Mouse (Mus musculus) stomach, embryonic 15.5 days (tissue): ENCODE measurements around the gene Ssx2ip. TPM values are rescaled to one million over a fixed set of nuclear protein-coding genes. Genes with fewer than 3 reads are reported as not detected.

ENCODE experiments used
- ATAC-seq: fragments of 200-750 bp; cut with Nextera tagmentation; 2 replicates; pipeline ENCODE4 v1.8.0; 2017; ENCODE audit warnings: low read depth, moderate number of reproducible peaks, moderate TSS enrichment; ENCODE audit not compliant: insufficient read depth, low FRiP score
- H3K27ac ChIP-seq: fragments of 300-500 bp; sonication (generic); 2 replicates; pipeline ENCODE4 v1.5.1; 2015; ENCODE audit warnings: mild to moderate bottlenecking, inconsistent platforms
- H3K27me3 ChIP-seq: fragments of 300-500 bp; sonication (generic); replicated peaks from 2 replicates; pipeline ENCODE4 v1.6.1; 2015; ENCODE audit warnings: inconsistent platforms
- H3K36me3 ChIP-seq: fragments of 300-500 bp; sonication (generic); 2 replicates; pipeline ENCODE4 v1.6.1; 2015; ENCODE audit warnings: inconsistent platforms
- H3K4me1 ChIP-seq: fragments of 300-500 bp; sonication (generic); 2 replicates; pipeline ENCODE4 v1.6.1; 2015; ENCODE audit warnings: inconsistent platforms
- H3K4me2 ChIP-seq: fragments of 300-500 bp; sonication (generic); 2 replicates; pipeline ENCODE4 v1.6.1; 2015; ENCODE audit warnings: mild to moderate bottlenecking, inconsistent platforms
- H3K4me3 ChIP-seq: fragments of 300-500 bp; sonication (generic); replicated peaks from 2 replicates; pipeline ENCODE4 v1.5.1; 2015; ENCODE audit warnings: inconsistent platforms
- H3K9ac ChIP-seq: fragments of 300-500 bp; sonication (generic); 2 replicates; pipeline ENCODE4 v1.6.1; 2015; ENCODE audit warnings: inconsistent platforms
- H3K9me3 ChIP-seq: fragments of 300-500 bp; sonication (generic); 2 replicates; pipeline ENCODE4 v1.6.1; 2016; ENCODE audit warnings: inconsistent platforms
- WGBS: fragments of 180-500 bp; shearing (Covaris S2); methylation state at CpG from one replicate; pipeline ENCODE4 v1.1.7; 2015; 5-methylcytosine and 5-hydroxymethylcytosine counted together
- polyA plus RNA-seq: library from polyadenylated mRNA; unstranded; fragments of >200 nt; fragmentation: Nextera tagmentation; extraction: Ambion mirVana; gene quantifications from 2 replicates; pipeline ENCODE4 v1.2.1, GENCODE M21; 2015

The Ssx2ip gene
- polyA plus RNA-seq, 1 experiment from 2014 or later = 35.9 TPM

GRCm38 (mm10) chr3:146442484-146442883 lies 38.0 kb downstream of the Ssx2ip start:
- Histone ChIP-seq H3K36me3 (peaks cover under 1% of the 10 kb centered on the region; the same call in 1 of the 2 replicates), H3K9ac (no peak overlapping the region), H3K4me2 (no peak overlapping the region), H3K27ac (no peak overlapping the region), H3K4me1 (no peaks in the 10 kb centered on the region), H3K9me3 (no peaks in the 10 kb centered on the region), H3K4me3 (no peak overlapping the region), H3K27me3 (no peaks in the 10 kb centered on the region)
- whole genome bisulfite sequencing = 81% methylated on average over 7 of the region's 7 CpGs
- ATAC-seq = no peak

- Histone ChIP-seq H3K27ac (no peak overlapping the region), H3K9me3 (no peaks in the 10 kb centered on the region), H3K36me3 (no peaks in the 10 kb centered on the region), H3K9ac (no peak overlapping the region), H3K4me1 (no peaks in the 10 kb centered on the region), H3K27me3 (no peaks in the 10 kb centered on the region), H3K4me3 (no peak overlapping the region), H3K4me2 (no peak overlapping the region)
- no peak for ATAC-seq
- 88% methylated on average over 8 of the region's 8 CpGs for WGBS
These were observed 38.5 kb downstream of the Ssx2ip start for GRCm38 (mm10) chr3:146442936-146443335.

- ATAC-seq = no peak
- Histone ChIP-seq H3K4me1 (no peaks in the 10 kb centered on the region), H3K9ac (no peak overlapping the region), H3K4me2 (no peak overlapping the region), H3K4me3 (no peak overlapping the region), H3K36me3 (no peaks in the 10 kb centered on the region), H3K9me3 (no peaks in the 10 kb centered on the region), H3K27ac (no peak overlapping the region), H3K27me3 (no peaks in the 10 kb centered on the region)
- 84% methylated on average over 7 of the region's 7 CpGs for WGBS
These were observed 38.9 kb downstream of the Ssx2ip start for GRCm38 (mm10) chr3:146443380-146443779.

- Histone ChIP-seq H3K36me3 (no peaks in the 10 kb centered on the region), H3K4me2 (no peak overlapping the region), H3K27ac (no peak overlapping the region), H3K4me1 (peaks cover 1% of the 10 kb centered on the region; the same call in 1 of the 2 replicates), H3K9ac (no peak overlapping the region), H3K9me3 (no peaks in the 10 kb centered on the region), H3K27me3 (no peaks in the 10 kb centered on the region), H3K4me3 (no peak overlapping the region)
- 91% methylated on average over 7 of the region's 7 CpGs for WGBS
- no peak for ATAC-seq
These were observed 40.4 kb downstream of the Ssx2ip start for GRCm38 (mm10) chr3:146444880-146445279.

GRCm38 (mm10) chr3:146447156-146447555 lies 42.7 kb downstream of the Ssx2ip start:
- no peak overlapping the region for H3K4me2 ChIP-seq
- no peaks in the 10 kb centered on the region for H3K9me3 ChIP-seq
- no peak overlapping the region for H3K4me3 ChIP-seq
- H3K36me3 ChIP-seq = no peaks in the 10 kb centered on the region
- no peaks in the 10 kb centered on the region for H3K27me3 ChIP-seq
- H3K4me1 ChIP-seq = peaks cover 6% of the 10 kb centered on the region; the same call in 1 of the 2 replicates
- 80% methylated on average over 5 of the region's 5 CpGs for WGBS
- no peak overlapping the region for H3K9ac ChIP-seq
- ATAC-seq = no peak
- no peak overlapping the region for H3K27ac ChIP-seq

GRCm38 (mm10) chr3:146447598-146447997 lies 43.2 kb downstream of the Ssx2ip start:
- no peaks in the 10 kb centered on the region for H3K9me3 ChIP-seq
- 79% methylated on average over 3 of the region's 3 CpGs for WGBS
- H3K4me2 ChIP-seq = no peak overlapping the region
- no peaks in the 10 kb centered on the region for H3K36me3 ChIP-seq
- H3K27ac ChIP-seq = no peak overlapping the region
- H3K9ac ChIP-seq = no peak overlapping the region
- H3K27me3 ChIP-seq = no peaks in the 10 kb centered on the region
- peaks cover 6% of the 10 kb centered on the region; the same call in 1 of the 2 replicates for H3K4me1 ChIP-seq
- H3K4me3 ChIP-seq = no peak overlapping the region
- ATAC-seq = no peak

GRCm38 (mm10) chr3:146448372-146448771 lies 43.9 kb downstream of the Ssx2ip start:
- Histone ChIP-seq H3K4me1 (peaks cover 6% of the 10 kb centered on the region; the same call in 1 of the 2 replicates), H3K36me3 (no peaks in the 10 kb centered on the region), H3K4me3 (no peak overlapping the region), H3K27me3 (no peaks in the 10 kb centered on the region), H3K27ac (no peak overlapping the region), H3K9ac (no peak overlapping the region), H3K4me2 (no peak overlapping the region), H3K9me3 (no peaks in the 10 kb centered on the region)
- 76% methylated on average over 10 of the region's 10 CpGs for WGBS
- no peak for ATAC-seq

GRCm38 (mm10) chr3:146448969-146449368 lies 44.5 kb downstream of the Ssx2ip start:
- no peaks in the 10 kb centered on the region for H3K9me3 ChIP-seq
- no peaks in the 10 kb centered on the region for H3K36me3 ChIP-seq
- peaks cover 6% of the 10 kb centered on the region; the same call in 1 of the 2 replicates for H3K4me1 ChIP-seq
- no peak for ATAC-seq
- H3K27me3 ChIP-seq = no peaks in the 10 kb centered on the region
- 69% methylated on average over 6 of the region's 6 CpGs for WGBS
- no peak overlapping the region for H3K9ac ChIP-seq
- no peak overlapping the region for H3K27ac ChIP-seq
- no peak overlapping the region for H3K4me3 ChIP-seq
- H3K4me2 ChIP-seq = no peak overlapping the region

GRCm38 (mm10) chr3:146449745-146450250 lies 45.4 kb downstream of the Ssx2ip start, which contains the start of gene Ctbs:
Ctbs (plus strand) TSS chr3:146449795.
- H3K36me3 ChIP-seq = no peaks in the 10 kb centered on the region

GRCm38 (mm10) chr3:146450371-146450841 lies 46.0 kb downstream of the Ssx2ip start:
- WGBS = under 1% methylated on average over 29 of the region's 29 CpGs
- Histone ChIP-seq H3K9me3 (no peaks in the 10 kb centered on the region), H3K9ac (peak overlapping the region; percentile 71), H3K4me1 (peaks cover 6% of the 10 kb centered on the region; the same call in 1 of the 2 replicates), H3K4me2 (peak overlapping the region; percentile 63), H3K27ac (peak overlapping the region; percentile 91), H3K36me3 (no peaks in the 10 kb centered on the region), H3K4me3 (peak overlapping the region; percentile 69), H3K27me3 (no peaks in the 10 kb centered on the region)
- ATAC-seq = peak; percentile 99

More at GRCm38 (mm10) chr3:146449745-146450250, 45.4 kb downstream of the Ssx2ip start, which contains the start of gene Ctbs:
- H3K4me3 ChIP-seq = peak within 1 kb of the TSS; percentile 69
- ATAC-seq = no peak
- no peaks in the 10 kb centered on the region for H3K9me3 ChIP-seq
- H3K27ac ChIP-seq = peak within 1 kb of the TSS; percentile 91
- H3K4me2 ChIP-seq = peak within 1 kb of the TSS; percentile 63
- peaks cover 6% of the 10 kb centered on the region; the same call in 1 of the 2 replicates for H3K4me1 ChIP-seq
- peak within 1 kb of the TSS; percentile 71 for H3K9ac ChIP-seq
- H3K27me3 ChIP-seq = no peaks in the 10 kb centered on the region
- WGBS = 43% methylated on average over 9 of the region's 9 CpGs

GRCm38 (mm10) chr3:146451375-146451774 lies 46.9 kb downstream of the Ssx2ip start:
- Histone ChIP-seq H3K4me1 (peaks cover 6% of the 10 kb centered on the region; the same call in 1 of the 2 replicates), H3K27ac (no peak overlapping the region), H3K27me3 (no peaks in the 10 kb centered on the region), H3K36me3 (no peaks in the 10 kb centered on the region), H3K4me3 (no peak overlapping the region), H3K4me2 (no peak overlapping the region), H3K9ac (no peak overlapping the region), H3K9me3 (no peaks in the 10 kb centered on the region)
- WGBS = 88% methylated on average over 5 of the region's 5 CpGs
- no peak for ATAC-seq

- H3K4me2 ChIP-seq = no peak overlapping the region
- no peaks in the 10 kb centered on the region for H3K27me3 ChIP-seq
- H3K4me3 ChIP-seq = no peak overlapping the region
- H3K9me3 ChIP-seq = no peaks in the 10 kb centered on the region
- no peaks in the 10 kb centered on the region for H3K4me1 ChIP-seq
- 51% methylated on average over 2 of the region's 2 CpGs for WGBS
- H3K36me3 ChIP-seq = no peaks in the 10 kb centered on the region
- no peak for ATAC-seq
- no peak overlapping the region for H3K9ac ChIP-seq
- no peak overlapping the region for H3K27ac ChIP-seq
These were observed 58.5 kb downstream of the Ssx2ip start for GRCm38 (mm10) chr3:146462939-146463338.
